Mouse (Mus musculus): ENCODE results near the gene Gpr62.

GRCm38 (mm10) chr9:106476924-106477484, 11.3 kb upstream of the Gpr62 start, which contains the start of gene Parp3:
- TF ChIP-seq POLR2A (IDR thresholded peaks at IDR 0.05; ENCODE audit: control insufficient read depth, extremely low read depth, insufficient read depth, low read length, poor library complexity) (peak; percentile 61), CTCF (IDR thresholded peaks at IDR 0.05; ENCODE audit: borderline replicate concordance, control insufficient read depth, extremely low read depth, insufficient read depth, low read length, poor library complexity) (peak; percentile 97)

Data from thymus, adult 2 months (tissue).